13 mouse cellular contexts compared by ENCODE assay signal in genomic region chr11:75864529-75865252, GRCm38 (mm10).
DNase-seq lines count a peak whose midpoint lies in the region; ATAC-seq and TF ChIP-seq lines count a peak whose summit lies in the region.
"Had no signal": no experiment of that assay in that cellular context is flagged by ENCODE, and none has a peak within 500 bp of the region (broad histone marks: within the 10 kb centered on the region; RNA-seq: fewer than 3 reads in every experiment).

No protein-coding gene starts in this region.

- peaks cover 18% of the 10 kb centered on the region; the same call in 1 of the 2 replicates for H3K27me3 ChIP-seq in heart, embryonic 10.5 days (ENCODE audit: insufficient read depth, poor library complexity, severe bottlenecking)
- H3K27me3 ChIP-seq in kidney, postnatal 0 days (ENCODE audit: insufficient read depth, low read length): no peaks in the 10 kb centered on the region
- no peaks in the 10 kb centered on the region for H3K27me3 ChIP-seq in embryonic facial prominence, embryonic 14.5 days (replicated peaks; ENCODE audit: control insufficient read depth, insufficient read depth, low read length)
- no peaks in the 10 kb centered on the region for H3K27me3 ChIP-seq in midbrain, embryonic 14.5 days (ENCODE audit: control insufficient read depth, insufficient read depth, low read length)

- intact Hi-C loops in heart, postnatal 14 days (cut with DNase I): no loop called here

- H3K4me1 ChIP-seq in heart, embryonic 10.5 days: peaks cover 36% of the 10 kb centered on the region
- no peaks in the 10 kb centered on the region; the same call in 1 of the 2 replicates for H3K4me1 ChIP-seq in kidney, postnatal 0 days (replicated peaks; ENCODE audit: insufficient read depth, low read length)
- peaks cover 33% of the 10 kb centered on the region for H3K4me1 ChIP-seq in embryonic facial prominence, embryonic 14.5 days (ENCODE audit: control insufficient read depth, insufficient read depth, low read length)
- H3K4me1 ChIP-seq in midbrain, embryonic 14.5 days (ENCODE audit: control insufficient read depth, insufficient read depth, low read length): peaks cover 28% of the 10 kb centered on the region

- H3K27ac ChIP-seq in heart, embryonic 10.5 days: peak overlapping the region; percentile 62
- H3K27ac ChIP-seq in kidney, postnatal 0 days: no peak overlapping the region
- 0 out of 2 replicates have a peak overlapping the region, but pooled peaks have one; percentile 11 for H3K27ac ChIP-seq in embryonic facial prominence, embryonic 14.5 days (replicated peaks; ENCODE audit: low read depth, low read length)
- 0 out of 2 replicates have a peak overlapping the region, but pooled peaks have one; percentile 37 for H3K27ac ChIP-seq in midbrain, embryonic 14.5 days (replicated peaks; ENCODE audit: low read depth, low read length)
- H3K27ac ChIP-seq: liver, embryonic 14.5 days; macrophage had no signal

- no peak overlapping the region for H3K4me2 ChIP-seq in kidney, postnatal 0 days (ENCODE audit: low read length)
- no peak overlapping the region for H3K4me2 ChIP-seq in embryonic facial prominence, embryonic 14.5 days (ENCODE audit: low read depth, low read length)
- no peak overlapping the region for H3K4me2 ChIP-seq in midbrain, embryonic 14.5 days (ENCODE audit: low read length)

- H3K9me3 ChIP-seq in heart, embryonic 10.5 days: no peaks in the 10 kb centered on the region
- H3K9me3 ChIP-seq in kidney, postnatal 0 days (replicated peaks; ENCODE audit: low read length): no peaks in the 10 kb centered on the region
- no peaks in the 10 kb centered on the region for H3K9me3 ChIP-seq in embryonic facial prominence, embryonic 14.5 days (ENCODE audit: control insufficient read depth, low read length)
- no peaks in the 10 kb centered on the region for H3K9me3 ChIP-seq in midbrain, embryonic 14.5 days (ENCODE audit: control insufficient read depth, low read length)

- no peak overlapping the region for H3K9ac ChIP-seq in kidney, postnatal 0 days (ENCODE audit: low read depth, low read length)
- 0 out of 2 replicates have a peak overlapping the region, but pooled peaks have one; percentile 30 for H3K9ac ChIP-seq in embryonic facial prominence, embryonic 14.5 days (ENCODE audit: low read depth, low read length)
- H3K9ac ChIP-seq in midbrain, embryonic 14.5 days (replicated peaks; ENCODE audit: low read length): 0 out of 2 replicates have a peak overlapping the region, but pooled peaks have one; percentile 29
- H3K9ac ChIP-seq: liver, embryonic 14.5 days had no signal

- TF ChIP-seq CTCF in kidney, postnatal 0 days (IDR thresholded peaks at IDR 0.05; ENCODE audit: low read depth): no peak

- ATAC-seq in kidney, postnatal 0 days (replicated peaks; ENCODE audit: low FRiP score, low read depth): no peak
- ATAC-seq in embryonic facial prominence, embryonic 14.5 days (ENCODE audit: low read depth): no peak
- ATAC-seq in midbrain, embryonic 14.5 days (ENCODE audit: low FRiP score, low TSS enrichment): no peak
- no peak for ATAC-seq in megakaryocyte, adult 5-6 weeks (ENCODE audit: poor library complexity, severe bottlenecking)

- no peak for DNase-seq in heart, embryonic 10.5 days (ENCODE audit: low spot score)
- DNase-seq in heart, postnatal 14 days: no peak
- DNase-seq in kidney, postnatal 0 days (ENCODE audit: low spot score): peak; percentile 17
- no peak for DNase-seq in kidney, postnatal 14 days
- DNase-seq in embryonic facial prominence, embryonic 14.5 days (ENCODE audit: low spot score): no peak
- no peak for DNase-seq in midbrain, embryonic 14.5 days
- no peak for DNase-seq in cerebellum, postnatal 10 days
- DNase-seq: B cell, adult 2 months; cerebellum, adult 11 months had no signal

- 11% methylated on average over 4 of the region's 4 CpGs for WGBS in heart, embryonic 10.5 days
- WGBS in kidney, postnatal 0 days: 35% methylated on average over 4 of the region's 4 CpGs
- 51% methylated on average over 3 of the region's 4 CpGs for WGBS in embryonic facial prominence, embryonic 14.5 days
- WGBS in midbrain, embryonic 14.5 days: 42% methylated on average over 4 of the region's 4 CpGs

- no peaks in the 10 kb centered on the region for H3K36me3 ChIP-seq in heart, embryonic 10.5 days
- H3K36me3 ChIP-seq in kidney, postnatal 0 days (ENCODE audit: insufficient read depth, low read length): no peaks in the 10 kb centered on the region
- no peaks in the 10 kb centered on the region for H3K36me3 ChIP-seq in embryonic facial prominence, embryonic 14.5 days (ENCODE audit: control insufficient read depth, insufficient read depth, low read length)
- no peaks in the 10 kb centered on the region for H3K36me3 ChIP-seq in midbrain, embryonic 14.5 days (ENCODE audit: control insufficient read depth, insufficient read depth, low read length)

- no peak overlapping the region for H3K4me3 ChIP-seq in heart, embryonic 10.5 days
- no peak overlapping the region for H3K4me3 ChIP-seq in kidney, postnatal 0 days (replicated peaks; ENCODE audit: low read depth, low read length)
- H3K4me3 ChIP-seq in embryonic facial prominence, embryonic 14.5 days (ENCODE audit: low read depth, low read length): no peak overlapping the region
- H3K4me3 ChIP-seq in midbrain, embryonic 14.5 days (replicated peaks; ENCODE audit: low read depth, low read length): no peak overlapping the region
- H3K4me3 ChIP-seq: erythroblast, embryonic 14.5 days had no signal
